Mouse (Mus musculus) forebrain, embryonic 16.5 days (tissue): ENCODE results near the gene Frmd4a. TPM values are rescaled to one million over a fixed set of nuclear protein-coding genes. Genes with fewer than 3 reads are reported as not detected.
A peak's percentile ranks its signal among the peaks of the same experiment; 100 is the strongest.

ENCODE experiments used
- ATAC-seq: fragments of 200-750 bp; cut with Nextera tagmentation; 2 replicates; pipeline ENCODE4 v1.8.0; 2017; ENCODE audit warnings: mild to moderate bottlenecking, moderate library complexity
- H3K27ac ChIP-seq: fragments of 300-500 bp; sonication (generic); 2 replicates; pipeline ENCODE4 v1.5.1; 2014; ENCODE audit warnings: low read length, control low read depth
- H3K27me3 ChIP-seq: fragments of 300-500 bp; sonication (generic); replicated peaks from 2 replicates; pipeline ENCODE4 v1.6.1; 2014; ENCODE audit warnings: low read length; ENCODE audit not compliant: control insufficient read depth, insufficient read depth
- H3K36me3 ChIP-seq: fragments of 300-500 bp; sonication (generic); 2 replicates; pipeline ENCODE4 v1.6.1; 2014; ENCODE audit not compliant: control insufficient read depth, insufficient read depth
- H3K4me1 ChIP-seq: fragments of 300-500 bp; sonication (generic); replicated peaks from 2 replicates; pipeline ENCODE4 v1.6.1; 2014; ENCODE audit warnings: low read length; ENCODE audit not compliant: control insufficient read depth, insufficient read depth
- H3K4me2 ChIP-seq: fragments of 300-500 bp; sonication (generic); 2 replicates; pipeline ENCODE4 v1.6.1; 2014; ENCODE audit warnings: mild to moderate bottlenecking, low read length, control low read depth
- H3K4me3 ChIP-seq: fragments of 300-500 bp; sonication (generic); replicated peaks from 2 replicates; pipeline ENCODE4 v1.5.1; 2014; ENCODE audit warnings: mild to moderate bottlenecking, low read length, control low read depth
- H3K9ac ChIP-seq: fragments of 300-500 bp; sonication (generic); replicated peaks from 2 replicates; pipeline ENCODE4 v1.6.1; 2014; ENCODE audit warnings: low read depth, low read length, control low read depth
- H3K9me3 ChIP-seq: fragments of 300-500 bp; sonication (generic); 2 replicates; pipeline ENCODE4 v1.6.1; 2016; ENCODE audit warnings: low read length; ENCODE audit not compliant: control insufficient read depth
- WGBS: fragments of 180-500 bp; shearing (Covaris S2); extraction: QIAGEN DNeasy Blood & Tissue Kit; methylation state at CpG from one replicate; pipeline ENCODE4 v1.1.7; 2014; 5-methylcytosine and 5-hydroxymethylcytosine counted together
- polyA plus RNA-seq: library from polyadenylated mRNA; unstranded; fragments of >200 nt; fragmentation: Nextera tagmentation; extraction: Ambion mirVana; gene quantifications from 2 replicates; pipeline ENCODE4 v1.2.1, GENCODE M21; 2015

Gene Frmd4a
- polyA plus RNA-seq, 1 experiment from 2014 or later, result 97.9 TPM

DNA sequence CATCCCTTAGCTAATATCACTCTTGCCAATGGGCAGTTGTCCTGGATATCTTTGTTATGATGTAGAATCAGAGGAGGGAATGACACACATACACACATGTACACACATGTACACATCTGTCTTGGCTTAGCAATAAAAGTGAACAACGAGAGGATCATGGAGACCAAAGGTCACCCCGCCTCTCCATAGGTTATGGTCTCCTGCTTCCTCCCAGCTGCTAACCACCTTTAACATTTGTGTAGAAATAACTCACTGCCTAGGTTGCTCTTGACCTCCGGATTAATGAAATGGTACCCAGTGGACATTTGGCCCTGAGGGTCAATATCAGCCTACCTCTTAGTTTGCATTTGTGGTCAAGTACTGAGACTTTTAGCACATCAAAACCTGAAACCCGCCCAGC lies 523.8 kb downstream of the Frmd4a start:
- WGBS, result 68% methylated on average over 4 of the region's 4 CpGs
- Histone ChIP-seq H3K9ac (no peak overlapping the region), H3K4me2 (no peak overlapping the region), H3K27ac (no peak overlapping the region), H3K4me1 (peaks cover 15% of the 10 kb centered on the region), H3K4me3 (no peak overlapping the region), H3K27me3 (no peaks in the 10 kb centered on the region), H3K9me3 (no peaks in the 10 kb centered on the region), H3K36me3 (peaks cover 2% of the 10 kb centered on the region; the same call in 1 of the 2 replicates)
- no peak for ATAC-seq

DNA sequence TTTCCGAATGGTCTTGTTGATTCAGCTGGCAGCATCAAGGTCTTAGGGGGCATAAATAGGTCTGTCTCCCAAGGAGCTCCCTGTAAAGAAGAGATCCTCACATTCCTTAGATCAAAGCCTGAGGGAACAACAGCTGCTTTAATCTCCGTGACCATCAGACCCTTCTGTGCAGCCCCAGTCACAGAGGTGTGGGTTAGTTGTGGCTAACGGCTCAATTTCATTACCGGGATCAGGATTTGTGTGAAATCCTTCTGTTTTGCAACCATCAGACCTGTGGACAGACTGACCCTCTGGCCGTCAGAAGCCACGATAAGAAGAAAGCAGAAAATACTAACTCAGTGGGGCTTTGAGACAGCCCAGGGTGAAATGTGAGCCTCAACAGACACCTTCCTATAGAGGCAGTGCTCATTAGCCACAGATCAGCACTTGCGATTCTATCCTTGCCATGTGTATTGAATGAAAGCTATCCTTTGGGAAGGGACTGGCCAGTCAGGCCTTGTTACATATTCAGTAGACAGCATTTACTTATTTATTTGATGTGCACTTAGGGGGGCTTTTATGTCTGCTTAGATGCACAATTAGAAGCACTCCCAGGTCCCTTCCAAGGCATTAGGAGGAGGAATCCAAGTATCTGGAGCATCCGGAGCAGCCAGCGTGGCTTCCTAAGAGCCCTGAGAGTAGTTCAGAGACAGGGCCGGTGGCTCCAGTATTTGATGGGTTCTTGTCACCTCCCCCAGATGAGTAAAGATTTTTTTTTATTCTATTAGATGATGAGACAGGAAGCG lies 524.5 kb downstream of the Frmd4a start:
- H3K9ac ChIP-seq, result no peak overlapping the region
- no peak for ATAC-seq
- peaks cover 15% of the 10 kb centered on the region for H3K4me1 ChIP-seq
- no peak overlapping the region for H3K4me2 ChIP-seq
- H3K4me3 ChIP-seq, result no peak overlapping the region
- no peaks in the 10 kb centered on the region for H3K27me3 ChIP-seq
- 21% methylated on average over 11 of the region's 11 CpGs for WGBS
- H3K36me3 ChIP-seq, result peaks cover 2% of the 10 kb centered on the region; the same call in 1 of the 2 replicates
- H3K27ac ChIP-seq, result no peak overlapping the region
- no peaks in the 10 kb centered on the region for H3K9me3 ChIP-seq

DNA sequence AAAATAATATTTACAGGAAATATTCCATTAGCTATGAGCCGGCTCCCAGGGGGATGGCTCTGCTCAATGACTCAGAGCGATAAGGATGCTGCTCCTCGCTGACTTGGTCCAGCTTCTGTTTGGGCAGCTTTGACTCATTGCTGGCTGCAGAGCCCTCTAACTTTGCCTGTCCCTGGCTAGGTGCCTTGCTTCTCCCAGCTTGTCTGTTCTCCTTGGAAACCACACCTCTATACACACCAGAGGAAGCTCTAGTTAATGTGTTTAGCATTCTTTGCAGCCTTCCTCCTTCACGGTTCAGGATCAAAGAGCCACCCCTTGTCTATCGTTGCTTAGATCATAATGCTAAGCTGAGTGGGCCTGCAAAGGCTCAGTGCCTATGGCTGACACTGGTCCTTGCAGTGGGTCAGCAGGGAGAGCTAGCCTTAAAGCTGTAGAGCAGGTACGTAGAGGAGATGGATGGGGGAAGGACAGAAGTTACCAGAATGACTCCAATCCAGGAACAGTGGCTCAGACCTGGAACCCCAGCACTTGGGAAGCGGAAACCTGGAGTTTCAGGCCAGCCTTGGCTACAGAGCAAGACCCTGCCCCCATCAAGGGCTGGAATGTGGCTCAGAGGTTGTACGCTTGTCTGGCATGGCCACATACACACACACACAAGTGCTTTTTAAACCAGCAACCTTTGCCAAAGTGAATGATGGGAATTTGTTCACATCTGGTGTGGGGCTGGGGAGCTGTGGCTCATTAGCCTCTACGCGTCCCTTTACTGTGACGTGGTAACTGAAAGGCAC lies 525.3 kb downstream of the Frmd4a start:
- H3K9ac ChIP-seq, result no peak overlapping the region
- 38% methylated on average over 11 of the region's 11 CpGs for WGBS
- no peak overlapping the region for H3K4me3 ChIP-seq
- H3K4me1 ChIP-seq, result peaks cover 15% of the 10 kb centered on the region
- no peaks in the 10 kb centered on the region for H3K27me3 ChIP-seq
- no peaks in the 10 kb centered on the region for H3K36me3 ChIP-seq
- peak overlapping the region; percentile 17; the same call in 1 of the 2 replicates for H3K27ac ChIP-seq
- H3K9me3 ChIP-seq, result no peaks in the 10 kb centered on the region
- ATAC-seq, result no peak
- no peak overlapping the region for H3K4me2 ChIP-seq

DNA sequence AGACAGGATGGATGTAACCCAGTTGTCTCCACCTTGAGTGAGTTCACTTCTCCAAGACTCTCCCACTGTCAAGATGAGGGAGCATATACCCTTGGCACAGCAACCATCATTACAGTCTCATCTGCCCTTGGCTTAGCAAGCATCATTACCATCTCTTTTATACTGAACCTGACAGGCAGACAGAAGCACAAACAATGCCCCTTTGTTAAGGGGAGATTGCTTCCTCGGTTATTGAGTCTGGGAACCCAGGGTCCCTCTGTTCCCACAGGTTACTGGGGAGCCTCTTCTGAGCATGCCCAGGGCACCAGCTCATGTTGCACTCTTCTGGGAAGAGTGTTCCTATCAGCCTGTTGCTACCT lies 525.9 kb downstream of the Frmd4a start:
- no peaks in the 10 kb centered on the region for H3K9me3 ChIP-seq
- 4% methylated on average over 1 of the region's 1 CpGs for WGBS
- no peak overlapping the region for H3K4me3 ChIP-seq
- H3K36me3 ChIP-seq, result no peaks in the 10 kb centered on the region
- peaks cover 15% of the 10 kb centered on the region for H3K4me1 ChIP-seq
- no peaks in the 10 kb centered on the region for H3K27me3 ChIP-seq
- no peak overlapping the region for H3K9ac ChIP-seq
- H3K27ac ChIP-seq, result no peak overlapping the region
- no peak for ATAC-seq
- no peak overlapping the region for H3K4me2 ChIP-seq

DNA sequence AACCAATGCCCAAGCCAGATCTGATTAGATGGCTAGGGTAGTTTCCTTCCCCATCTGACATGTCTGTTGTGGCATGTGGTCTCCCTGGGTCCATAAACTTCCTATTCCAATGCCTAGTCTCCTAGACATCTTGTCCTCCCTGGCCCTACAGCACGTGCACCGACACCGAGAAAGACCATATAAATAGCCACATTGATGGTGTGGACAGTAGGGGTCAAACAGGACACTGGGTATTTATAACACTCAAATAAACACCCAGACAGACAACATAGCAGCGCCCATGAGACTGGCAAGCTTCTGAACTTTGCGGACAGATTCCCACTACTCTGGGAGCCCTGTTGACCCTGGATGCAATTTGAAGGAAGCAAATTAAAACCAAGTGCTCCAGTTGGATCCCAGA lies 526.8 kb downstream of the Frmd4a start:
- no peak for ATAC-seq

DNA sequence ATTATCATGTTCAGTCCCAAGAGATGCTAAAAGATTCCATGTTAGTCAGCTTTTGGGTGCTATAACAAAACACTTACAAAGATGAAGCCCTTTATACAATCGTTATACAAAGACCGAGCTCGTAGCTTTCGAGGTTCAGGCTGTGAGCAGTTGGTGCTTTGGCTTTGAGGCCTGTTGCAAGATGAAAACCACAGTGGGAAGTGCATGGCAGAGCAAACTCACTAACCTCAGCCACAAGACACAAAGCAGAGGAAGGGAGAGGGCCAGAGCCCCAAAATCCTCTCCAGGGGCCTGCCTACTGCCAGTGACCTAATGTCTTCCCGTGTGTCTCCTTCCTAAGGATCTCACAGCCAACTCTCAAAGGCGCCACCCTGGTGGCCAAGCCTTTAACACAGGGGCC lies 527.7 kb downstream of the Frmd4a start:
- Histone ChIP-seq H3K27me3 (no peaks in the 10 kb centered on the region), H3K36me3 (no peaks in the 10 kb centered on the region), H3K9me3 (no peaks in the 10 kb centered on the region), H3K4me1 (peaks cover 15% of the 10 kb centered on the region), H3K4me2 (no peak overlapping the region), H3K9ac (no peak overlapping the region), H3K27ac (no peak overlapping the region), H3K4me3 (no peak overlapping the region)
- ATAC-seq, result no peak
- WGBS, result 78% methylated on average over 6 of the region's 6 CpGs

More for the DNA sequence above, 526.8 kb downstream of the Frmd4a start:
- no peaks in the 10 kb centered on the region for H3K9me3 ChIP-seq
- no peak overlapping the region for H3K27ac ChIP-seq
- no peaks in the 10 kb centered on the region for H3K36me3 ChIP-seq
- no peaks in the 10 kb centered on the region for H3K27me3 ChIP-seq
- no peak overlapping the region for H3K4me2 ChIP-seq
- no peak overlapping the region for H3K4me3 ChIP-seq
- 85% methylated on average over 5 of the region's 5 CpGs for WGBS
- peaks cover 15% of the 10 kb centered on the region for H3K4me1 ChIP-seq
- no peak overlapping the region for H3K9ac ChIP-seq

DNA sequence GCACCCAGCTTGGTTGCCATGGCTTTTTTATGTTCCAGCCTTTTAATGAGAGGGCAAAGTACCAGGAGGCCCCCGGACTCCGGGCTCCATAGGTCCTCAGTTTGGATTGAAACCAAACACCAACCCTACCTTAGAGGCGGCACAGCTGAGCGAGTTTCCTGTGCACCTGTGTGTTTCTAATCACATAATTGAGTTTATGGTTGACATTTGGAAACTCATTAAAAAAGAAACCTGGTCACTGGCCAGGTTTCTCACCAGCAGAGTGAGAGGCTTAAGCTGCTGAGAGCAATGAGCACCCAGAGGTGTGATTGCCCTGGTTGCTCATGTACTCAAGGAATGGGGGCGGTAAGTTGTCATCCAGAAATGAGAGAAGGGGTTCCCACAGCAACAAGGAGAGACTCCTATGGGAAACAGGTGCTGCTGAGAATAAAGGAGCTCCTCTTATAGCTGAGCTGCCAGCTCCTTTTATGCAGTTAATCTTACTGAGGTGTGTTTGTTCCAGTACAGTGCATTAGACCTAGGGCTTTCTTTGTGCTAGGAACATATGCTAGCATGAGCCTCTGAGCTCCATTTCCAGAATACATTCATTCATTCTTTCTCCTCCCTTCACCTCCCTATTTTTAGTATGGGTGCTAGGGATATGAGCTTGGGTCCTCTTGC lies 529.6 kb downstream of the Frmd4a start:
- no peaks in the 10 kb centered on the region for H3K9me3 ChIP-seq
- no peak overlapping the region for H3K4me3 ChIP-seq
- H3K9ac ChIP-seq, result no peak overlapping the region
- H3K4me2 ChIP-seq, result no peak overlapping the region
- no peak overlapping the region for H3K27ac ChIP-seq
- H3K4me1 ChIP-seq, result peaks cover 10% of the 10 kb centered on the region
- H3K36me3 ChIP-seq, result peaks cover 8% of the 10 kb centered on the region; the same call in 1 of the 2 replicates
- WGBS, result 62% methylated on average over 5 of the region's 5 CpGs
- no peaks in the 10 kb centered on the region for H3K27me3 ChIP-seq
- ATAC-seq, result peak; percentile 21; the same call in 1 of the 2 replicates

DNA sequence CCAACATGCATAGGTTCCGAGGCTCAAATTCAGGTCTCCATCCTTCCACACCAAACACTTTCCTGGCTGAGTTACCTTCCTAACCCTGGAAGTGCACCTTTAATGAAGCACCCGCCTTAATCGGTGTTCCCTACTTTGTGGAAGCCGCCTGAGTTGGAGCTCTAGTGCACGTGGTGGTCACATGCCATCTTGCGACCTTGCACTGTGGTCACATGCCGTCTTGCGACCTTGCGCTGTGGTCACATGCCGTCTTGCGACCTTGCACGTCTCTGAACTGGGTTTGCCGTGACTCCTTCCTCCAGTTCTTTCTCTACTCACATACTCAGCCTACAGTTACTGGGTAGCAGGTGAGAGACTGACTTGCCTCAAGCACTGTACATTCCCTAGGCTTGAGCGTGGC lies 531.8 kb downstream of the Frmd4a start:
- Histone ChIP-seq H3K27me3 (no peaks in the 10 kb centered on the region), H3K27ac (no peak overlapping the region), H3K4me2 (no peak overlapping the region), H3K4me3 (no peak overlapping the region), H3K9ac (no peak overlapping the region), H3K36me3 (peaks cover 8% of the 10 kb centered on the region; the same call in 1 of the 2 replicates), H3K9me3 (no peaks in the 10 kb centered on the region), H3K4me1 (no peaks in the 10 kb centered on the region)
- WGBS, result 98% methylated on average over 14 of the region's 14 CpGs
- no peak for ATAC-seq
